Mouse (Mus musculus) erythroblast, embryonic 14.5 days (primary cell): ENCODE results near the gene Med22.

Source experiments
- GATA1 ChIP-seq: IDR thresholded peaks from 2 replicates; pipeline ENCODE4 v1.6.1; 2012; ENCODE audit warnings: low read length, inconsistent platforms, mixed read lengths
- TAL1 ChIP-seq: IDR thresholded peaks from 3 replicates; pipeline ENCODE4 v1.6.1; 2012; ENCODE audit warnings: low read length, inconsistent platforms, mixed read lengths

DNA sequence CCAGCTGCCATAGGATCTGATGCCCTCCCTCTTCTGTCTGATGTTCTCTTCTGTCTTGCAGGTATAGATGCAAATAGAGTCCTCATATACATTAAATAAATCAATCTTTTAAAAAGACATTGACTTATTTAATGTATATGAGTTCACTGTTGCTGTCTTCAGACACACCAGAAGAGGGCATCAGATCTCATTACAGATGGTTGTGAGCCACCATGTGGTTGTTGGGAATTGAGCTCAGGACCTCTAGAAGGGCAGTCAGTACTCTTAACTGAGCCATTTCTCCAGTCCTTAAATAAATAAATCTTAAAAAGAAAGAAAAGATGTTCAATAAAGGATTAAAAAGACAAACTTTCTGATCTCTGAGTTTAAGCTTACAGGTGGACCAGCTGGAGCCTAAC, 1.1 kb downstream of the Med22 start:
- no peak for TF ChIP-seq TAL1
- no peak for TF ChIP-seq GATA1
